Mouse (Mus musculus) brain, embryonic 14.5 days (tissue): ENCODE results near the gene Aco1.

Experiments
- CTCF ChIP-seq: fragments of 200-500 bp; IDR thresholded peaks from 2 replicates; pipeline ENCODE4 v1.5.1; 2012; ENCODE audit warnings: inconsistent platforms, mild to moderate bottlenecking, moderate library complexity, borderline replicate concordance; ENCODE audit not compliant: insufficient read depth, insufficient read length; ENCODE audit errors: extremely low read depth
- POLR2A ChIP-seq: fragments of 200-500 bp; IDR thresholded peaks from 2 replicates; pipeline ENCODE4 v1.6.1; 2012; ENCODE audit warnings: mild to moderate bottlenecking, inconsistent platforms, borderline replicate concordance; ENCODE audit not compliant: poor library complexity, insufficient read depth, insufficient read length, severe bottlenecking; ENCODE audit errors: extremely low read depth

GRCm38 (mm10) chr4:40150046-40150445, 7.2 kb downstream of the Aco1 start:
- TF ChIP-seq POLR2A (no peak), CTCF (no peak)
